In genomic region chr7:44548497-44549087, GRCm38 (mm10) we compare ENCODE assay signal across 8 mouse cellular contexts. TPM values are rescaled to one million over a fixed set of nuclear protein-coding genes. Genes with fewer than 3 reads are reported as not detected.
DNase-seq lines count a peak whose midpoint lies in the region; ATAC-seq and TF ChIP-seq lines count a peak whose summit lies in the region.

TSS of gene Pold1 (minus strand) at chr7:44548849.

- no peaks in the 10 kb centered on the region for H3K9me3 ChIP-seq in hindbrain, postnatal 0 days (ENCODE audit: low read length)

- H3K4me1 ChIP-seq in hindbrain, postnatal 0 days (ENCODE audit: insufficient read depth, low read length), result peaks cover 8% of the 10 kb centered on the region

- peak; percentile 96; the same call in 1 of the 2 replicates for TF ChIP-seq CTCF in gastrocnemius, adult 2 months (IDR thresholded peaks at IDR 0.05)
- peak; percentile 90 for TF ChIP-seq CTCF in hindbrain, postnatal 0 days (IDR thresholded peaks at IDR 0.05; ENCODE audit: low read depth)
- peak; percentile 90 for TF ChIP-seq CTCF in left cerebral cortex, adult 2 months (IDR thresholded peaks at IDR 0.05)

- intact Hi-C loops in gastrocnemius, adult 2 months (cut with DNase I), result loop anchor here (2.0 to 5.0 kb wide), 3 partner anchors 20 to 176 kb away; no protein-coding TSS in a partner anchor
- intact Hi-C loops in left cerebral cortex, adult 2 months (cut with DNase I), result loop anchor here (2.0 kb wide), 2 partner anchors 22 to 48 kb away; no protein-coding TSS in a partner anchor

- peak within 1 kb of the TSS; percentile 77 for H3K27ac ChIP-seq in gastrocnemius, adult 2 months
- H3K27ac ChIP-seq in hindbrain, postnatal 0 days, result peak within 1 kb of the TSS; percentile 69; the same call in 1 of the 2 replicates
- peak within 1 kb of the TSS; percentile 12 for H3K27ac ChIP-seq in left cerebral cortex, adult 2 months

- peak within 1 kb of the TSS; percentile 96 for H3K4me2 ChIP-seq in hindbrain, postnatal 0 days (ENCODE audit: low read depth, low read length)

- peaks cover 19% of the 10 kb centered on the region for H3K36me3 ChIP-seq in hindbrain, postnatal 0 days (ENCODE audit: insufficient read depth, low read length)

- peak; percentile 77 for ATAC-seq in common myeloid progenitor, adult 5-6 weeks (replicated peaks; ENCODE audit: low read depth, poor library complexity, severe bottlenecking)
- peak; percentile 94 for ATAC-seq in hindbrain, postnatal 0 days
- ATAC-seq in megakaryocyte, adult 5-6 weeks (ENCODE audit: poor library complexity, severe bottlenecking), result peak; percentile 90

- WGBS in hindbrain, postnatal 0 days, result under 1% methylated on average over 43 of the region's 43 CpGs

- peak within 1 kb of the TSS; percentile 45; the same call in 1 of the 2 replicates for H3K9ac ChIP-seq in hindbrain, postnatal 0 days (replicated peaks; ENCODE audit: low read length)

- H3K27me3 ChIP-seq in hindbrain, postnatal 0 days (ENCODE audit: insufficient read depth, low read length), result no peaks in the 10 kb centered on the region

- peak; percentile 100 for DNase-seq in ZHBTc4 (ENCODE audit: low read depth, low spot score)
- peak; percentile 100 for DNase-seq in gastrocnemius, adult 2 months
- DNase-seq in hindbrain, postnatal 0 days (ENCODE audit: low spot score), result peak; percentile 100
- DNase-seq in left cerebral cortex, adult 2 months (ENCODE audit: extremely low spot score in 1 of 2, low spot score in 2 of 2), result peak; percentile 99
- peak; percentile 99 for DNase-seq in right cerebral cortex, adult 2 months (ENCODE audit: low spot score in 2 of 2)
- peak; percentile 100 for DNase-seq in urinary bladder, postnatal 14 days (ENCODE audit: low spot score)

- peak within 1 kb of the TSS; percentile 74 for H3K4me3 ChIP-seq in gastrocnemius, adult 2 months
- peak within 1 kb of the TSS; percentile 51 for H3K4me3 ChIP-seq in hindbrain, postnatal 0 days (ENCODE audit: low read length)
- H3K4me3 ChIP-seq in left cerebral cortex, adult 2 months, result peak within 1 kb of the TSS; percentile 61

RNA-seq across cellular contexts. Expression of gene Pold1, which starts in this region (rescaled TPM):
- total RNA-seq in common myeloid progenitor, adult 5-6 weeks (2017), result 86.0 and 89.7 TPM in 2 replicates
- total RNA-seq in gastrocnemius, adult 2 months (2021), result 1 to 10 TPM; 4.1 to 5.1 TPM
- 26.3 and 30.0 TPM in 2 replicates for total RNA-seq in hindbrain, postnatal 0 days (2014; rRNA removed)
- polyA plus RNA-seq in hindbrain, postnatal 0 days (2015; fragmentation: Nextera tagmentation; extraction: Ambion mirVana), result 17.6 and 18.7 TPM in 2 replicates
- 1 to 10 TPM; 8.8 to 9.4 TPM for total RNA-seq in left cerebral cortex, adult 2 months (2021)
- total RNA-seq in megakaryocyte, adult 5-6 weeks (2015), result 36.1 and 44.3 TPM in 2 replicates
- 39.4 and 48.4 TPM in 2 replicates for total RNA-seq in megakaryocyte, adult 5-6 weeks (2017)

Comparison
In these comparisons a context has a peak if more than half of its experiments do, and no peak if none do; other contexts are left out.
1. Peak in every context shown above with its lines: DNase-seq, ATAC-seq, H3K4me3 ChIP-seq and H3K27ac ChIP-seq.
2. H3K27ac ChIP-seq: peak in every context shown above with its lines; median percentile 77 in gastrocnemius, adult 2 months; 69 in hindbrain, postnatal 0 days; 12 in left cerebral cortex, adult 2 months.